Mouse (Mus musculus) T-cell, adult 2 months (primary cell): ENCODE results near the gene Gm13043.
"Not testable (repeated sequence)": the region's sequence is repeated elsewhere in the genome, so short reads cannot be mapped to it uniquely, and the experiment has no call there.

Source experiments
- DNase-seq: peaks from one replicate; pipeline ENCODE4 v3.0.0; 2022; ENCODE audit warnings: low spot score

Gene Gm13043

DNA sequence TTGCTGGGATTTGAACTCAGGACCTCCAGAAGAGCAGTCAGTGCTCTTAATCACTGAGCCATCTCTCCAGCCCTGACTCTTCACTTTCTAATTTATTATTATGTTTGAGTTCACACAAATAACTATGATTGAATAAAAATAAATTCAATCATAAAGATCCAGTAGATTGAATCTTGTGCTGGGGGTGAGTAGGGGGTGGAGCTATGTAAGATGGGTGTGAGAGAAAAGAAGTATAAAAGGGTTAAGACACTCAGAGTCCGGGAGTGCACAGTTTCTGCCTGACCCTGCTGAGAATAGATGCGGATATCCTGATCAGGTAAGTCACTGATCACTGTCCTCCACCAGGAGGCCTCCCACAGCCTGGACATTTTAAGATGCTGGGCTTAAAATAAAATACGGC, at the start of gene Gm13043:
Gene Gm13043, plus strand, starts transcription at position 301 of the 400 bp plus-strand sequence.
- DNase-seq, result no peak

GRCm38 (mm10) chr4:143535654-143536053, 24.5 kb downstream of the Gm13043 start, which contains the start of gene Gm13040:
Gene Gm13040, plus strand, starts transcription at chr4:143535954.
- not testable (repeated sequence) for DNase-seq

- DNase-seq, result not testable (repeated sequence)
Observed at GRCm38 (mm10) chr4:143551400-143551799, 40.3 kb downstream of the Gm13043 start, which contains the start of the genes BC080695 and Gm13057. Gene BC080695, plus strand, starts transcription at chr4:143551700. Gene Gm13057, plus strand, starts transcription at chr4:143551709.
